Mouse (Mus musculus) G1E (cell line): ENCODE data around the gene Hsd17b7.

Experiments
- CTCF ChIP-seq: IDR thresholded peaks from 2 replicates; pipeline ENCODE4 v1.5.1; 2012; ENCODE audit warnings: low read depth, low read length, inconsistent platforms, mixed read lengths
- GATA1 ChIP-seq: IDR thresholded peaks from 2 replicates; pipeline ENCODE4 v1.6.1; 2012; ENCODE audit warnings: borderline replicate concordance, low read length, inconsistent platforms, mixed read lengths
- POLR2AphosphoS5 ChIP-seq: IDR thresholded peaks from 2 replicates; pipeline ENCODE4 v1.6.1; 2012; ENCODE audit warnings: low read depth, low read length, inconsistent platforms; ENCODE audit not compliant: insufficient replicate concordance

DNA sequence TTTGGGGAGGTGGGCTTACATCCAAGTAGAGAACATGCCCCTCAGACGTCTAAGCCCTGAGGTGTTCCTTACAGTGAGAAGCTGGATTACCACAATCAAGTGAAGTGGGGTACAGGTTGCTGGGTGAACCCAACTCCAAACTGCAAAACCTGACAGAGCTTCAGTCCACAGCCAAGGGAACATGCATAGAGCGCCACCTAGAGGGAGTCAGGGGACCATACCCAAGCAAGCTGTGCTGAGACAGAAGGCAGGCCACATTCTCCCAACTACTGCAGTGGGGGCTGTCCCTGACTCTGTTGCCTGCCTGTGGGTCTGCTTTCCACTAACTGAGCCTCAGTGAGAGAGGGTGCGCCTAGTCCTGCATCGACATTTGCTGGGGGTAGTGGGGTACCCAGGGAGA lies 51.0 kb downstream of the Hsd17b7 start:
- TF ChIP-seq CTCF (peak; percentile 44), GATA1 (no peak), POLR2AphosphoS5 (no peak)
